Comparison of ENCODE assay signal across 26 mouse cellular contexts in genomic region chr17:29912733-29913132, GRCm38 (mm10). TPM values are rescaled to one million over a fixed set of nuclear protein-coding genes. Genes with fewer than 3 reads are reported as not detected.
DNase-seq lines count a peak whose midpoint lies in the region; ATAC-seq and TF ChIP-seq lines count a peak whose summit lies in the region.
"Had no signal": no experiment of that assay in that cellular context is flagged by ENCODE, and none has a peak within 500 bp of the region (broad histone marks: within the 10 kb centered on the region; RNA-seq: fewer than 3 reads in every experiment).

No protein-coding gene starts in this region.

- no peak overlapping the region for H3K4me3 ChIP-seq in lung, embryonic 16.5 days (ENCODE audit: low read length)
- H3K4me3 ChIP-seq in lung, adult 2 months (replicated peaks; ENCODE audit: extremely low read depth, low read depth, low read length): no peak overlapping the region
- H3K4me3 ChIP-seq in intestine, embryonic 16.5 days (ENCODE audit: low read length): no peak overlapping the region
- H3K4me3 ChIP-seq: embryonic facial prominence, embryonic 10.5 days; forebrain, embryonic 15.5 days; hindbrain, embryonic 13.5 days; kidney, embryonic 15.5 days; layer of hippocampus, adult 2 months; limb, embryonic 10.5 days; midbrain, embryonic 15.5 days; myocyte; neural tube, embryonic 15.5 days; stomach, embryonic 15.5 days had no signal

- no peaks in the 10 kb centered on the region for H3K9me3 ChIP-seq in lung, embryonic 16.5 days (ENCODE audit: control insufficient read depth, low read length)
- no peaks in the 10 kb centered on the region for H3K9me3 ChIP-seq in intestine, embryonic 16.5 days (ENCODE audit: control insufficient read depth, low read length)
- H3K9me3 ChIP-seq: embryonic facial prominence, embryonic 10.5 days; forebrain, embryonic 15.5 days; hindbrain, embryonic 13.5 days; kidney, embryonic 15.5 days; limb, embryonic 10.5 days; midbrain, embryonic 15.5 days; neural tube, embryonic 15.5 days; stomach, embryonic 15.5 days had no signal

- H3K9ac ChIP-seq in lung, embryonic 16.5 days (ENCODE audit: low read length): no peak overlapping the region
- H3K9ac ChIP-seq in intestine, embryonic 16.5 days (ENCODE audit: low read depth, low read length): no peak overlapping the region
- H3K9ac ChIP-seq: forebrain, embryonic 15.5 days; hindbrain, embryonic 13.5 days; kidney, embryonic 15.5 days; midbrain, embryonic 15.5 days; neural tube, embryonic 15.5 days; stomach, embryonic 15.5 days had no signal

- no peak overlapping the region for H3K4me2 ChIP-seq in lung, embryonic 16.5 days (ENCODE audit: low read depth, low read length)
- no peak overlapping the region for H3K4me2 ChIP-seq in intestine, embryonic 16.5 days (ENCODE audit: low read depth, low read length)
- H3K4me2 ChIP-seq: forebrain, embryonic 15.5 days; hindbrain, embryonic 13.5 days; kidney, embryonic 15.5 days; midbrain, embryonic 15.5 days; neural tube, embryonic 15.5 days; stomach, embryonic 15.5 days had no signal

- ATAC-seq in lung, embryonic 16.5 days (ENCODE audit: low read depth): peak; percentile 74
- ATAC-seq in intestine, embryonic 16.5 days: 0 out of 2 replicates have a peak, but pooled peaks have one; percentile 18
- ATAC-seq: forebrain, embryonic 15.5 days; midbrain, embryonic 15.5 days had no signal

- WGBS in lung, embryonic 16.5 days: 32% methylated on average over 5 of the region's 5 CpGs
- 42% methylated on average over 5 of the region's 5 CpGs for WGBS in lung, adult 2 months
- WGBS in intestine, embryonic 16.5 days: 26% methylated on average over 5 of the region's 5 CpGs

- no peaks in the 10 kb centered on the region for H3K36me3 ChIP-seq in lung, embryonic 16.5 days (ENCODE audit: control insufficient read depth, insufficient read depth, low read length)
- no peaks in the 10 kb centered on the region for H3K36me3 ChIP-seq in intestine, embryonic 16.5 days (ENCODE audit: control insufficient read depth, insufficient read depth, low read length)
- H3K36me3 ChIP-seq: embryonic facial prominence, embryonic 10.5 days; forebrain, embryonic 15.5 days; hindbrain, embryonic 13.5 days; kidney, embryonic 15.5 days; limb, embryonic 10.5 days; midbrain, embryonic 15.5 days; neural tube, embryonic 15.5 days; stomach, embryonic 15.5 days had no signal

- peaks cover 8% of the 10 kb centered on the region for H3K4me1 ChIP-seq in lung, embryonic 16.5 days (replicated peaks; ENCODE audit: control insufficient read depth, insufficient read depth, low read length)
- H3K4me1 ChIP-seq in lung, adult 2 months (ENCODE audit: control insufficient read depth, insufficient read depth, low read length): no peaks in the 10 kb centered on the region
- H3K4me1 ChIP-seq in intestine, embryonic 16.5 days (ENCODE audit: control insufficient read depth, insufficient read depth, low read length): peaks cover 4% of the 10 kb centered on the region; the same call in 1 of the 2 replicates
- H3K4me1 ChIP-seq: midbrain, embryonic 15.5 days; stomach, embryonic 15.5 days had no signal

- peak; percentile 81 for DNase-seq in heart, adult 11 months
- DNase-seq in heart, adult 8-10 months (ENCODE audit: low spot score): no peak
- peak; percentile 54 for DNase-seq in kidney, postnatal 10 days
- no peak for DNase-seq in kidney, postnatal 25 days
- no peak for DNase-seq in lung, adult 2 months
- DNase-seq: cerebellum, adult 11-12 months; cerebellum, postnatal 10 days; gastrocnemius, postnatal 10 days; heart, adult 18-20 months; heart, postnatal 36 days; right cerebral cortex, adult 18-20 months; right cerebral cortex, postnatal 4 days; thymus, postnatal 25 days had no signal

- TF ChIP-seq CTCF in lung, adult 2 months (IDR thresholded peaks at IDR 0.05; ENCODE audit: insufficient read depth, low read length): no peak

- no peaks in the 10 kb centered on the region for H3K27me3 ChIP-seq in lung, embryonic 16.5 days (ENCODE audit: control insufficient read depth, insufficient read depth, low read depth, low read length)
- no peaks in the 10 kb centered on the region for H3K27me3 ChIP-seq in intestine, embryonic 16.5 days (replicated peaks; ENCODE audit: control insufficient read depth, insufficient read depth, low read length)
- H3K27me3 ChIP-seq: forebrain, embryonic 15.5 days; hindbrain, embryonic 13.5 days; midbrain, embryonic 15.5 days; neural tube, embryonic 15.5 days; stomach, embryonic 15.5 days had no signal

- no peak overlapping the region for H3K27ac ChIP-seq in lung, embryonic 16.5 days (ENCODE audit: low read length)
- H3K27ac ChIP-seq in intestine, embryonic 16.5 days (ENCODE audit: low read length): no peak overlapping the region
- H3K27ac ChIP-seq: embryonic facial prominence, embryonic 10.5 days; forebrain, embryonic 15.5 days; hindbrain, embryonic 13.5 days; kidney, embryonic 15.5 days; layer of hippocampus, adult 2 months; limb, embryonic 10.5 days; macrophage; midbrain, embryonic 15.5 days; neural tube, embryonic 15.5 days; stomach, embryonic 15.5 days had no signal

- TF ChIP-seq POLR2A in lung, adult 2 months (IDR thresholded peaks at IDR 0.05; ENCODE audit: borderline replicate concordance, extremely low read depth, low read depth, low read length): no peak

RNA-seq across cellular contexts. Expression of gene Mdga1, which starts 57.2 kb away (rescaled TPM):
- total RNA-seq in heart, adult 8-10 months (2022): 10 to 100 TPM; 15.6 to 17.3 (median 16.4) TPM
- 3.3 and 3.6 TPM in 2 replicates for polyA plus RNA-seq in lung, embryonic 16.5 days (2015; fragmentation: Nextera tagmentation; extraction: Ambion mirVana)
- polyA plus RNA-seq in lung, adult 2 months (2012; rRNA removed): 3.9 and 4.4 TPM in 2 replicates
- polyA plus RNA-seq in intestine, embryonic 16.5 days (2015; fragmentation: Nextera tagmentation; extraction: Ambion mirVana): 0.86 and 1.6 TPM in 2 replicates

Comparison
In these comparisons a context has a peak if more than half of its experiments do, and no peak if none do; other contexts are left out.
1. DNase-seq: peak in heart, adult 11 months (single experiment) and kidney, postnatal 10 days (single experiment); none in heart, adult 8-10 months (single experiment), kidney, postnatal 25 days (0 of 2) and lung, adult 2 months (single experiment).